Mouse (Mus musculus): ENCODE measurements at regions not wholly inside any gene's neighbourhood (a gene's known extent, or its start where the extent isn't known, plus 50 kb on each side); places are given as distances from the start of the nearest gene placed in this dataset.

DNA sequence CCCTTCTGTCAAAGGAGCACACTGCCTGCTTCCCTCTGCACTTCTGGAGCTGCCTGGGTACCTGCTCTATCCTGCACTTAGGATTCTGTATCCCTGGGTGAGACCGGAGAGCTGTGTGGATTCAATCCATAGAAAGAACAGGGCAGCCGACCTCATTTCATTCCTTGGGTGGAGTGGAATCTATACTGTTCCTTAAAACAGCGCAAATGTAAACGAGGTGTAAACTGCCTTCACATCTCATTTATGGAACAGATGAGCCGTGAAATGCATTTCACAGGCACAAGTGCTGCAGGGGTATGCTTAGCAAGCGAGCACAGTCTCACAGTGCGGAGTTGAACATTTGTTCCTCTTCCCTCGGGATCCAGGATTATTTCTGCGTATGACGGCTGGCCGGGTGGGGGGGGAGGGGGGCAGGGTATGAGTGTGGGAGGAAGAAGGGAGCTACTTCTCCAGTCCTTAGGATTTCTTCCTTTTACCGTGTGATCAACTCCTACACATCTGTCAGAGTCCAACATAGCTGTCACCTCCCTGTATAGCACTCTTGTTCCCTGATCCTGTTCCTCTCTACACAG is 459.3 kb downstream of the Pdcd6ip start:
- TF ChIP-seq EP300 (IDR thresholded peaks at IDR 0.05; ENCODE audit: low read depth) (no peak), CTCF (IDR thresholded peaks at IDR 0.05; ENCODE audit: low read depth) (no peak)

All from liver, postnatal 0 days (tissue).